Mouse (Mus musculus) adrenal gland, adult 18-20 months (tissue): ENCODE measurements around the gene Fam84b. TPM values are rescaled to one million over a fixed set of nuclear protein-coding genes. Genes with fewer than 3 reads are reported as not detected.

Experiments
- DNase-seq, 2 experiments: peaks; one replicate each; pipeline ENCODE4 v3.0.0; 2021 to 2022; ENCODE audit warnings: low spot score in 2 of 2
- total RNA-seq, 2 experiments: library from RNA; stranded (reverse); gene quantifications; 1 replicate in 1 of 2; 2 replicates in 1 of 2; pipeline ENCODE4 v1.2.3; 2021

The Fam84b gene
- total RNA-seq, 2 experiments from 2014 or later = 10.0 to 13.8 TPM

- no peak for DNase-seq
These were observed 19.9 kb downstream of the Fam84b start for GRCm38 (mm10) chr15:60833476-60834218.

- no peak for DNase-seq
These were observed 21.0 kb downstream of the Fam84b start for GRCm38 (mm10) chr15:60832586-60832985.

GRCm38 (mm10) chr15:60826226-60826625 lies 27.4 kb downstream of the Fam84b start:
- no peak for DNase-seq

- DNase-seq = peak; percentile 92 to 96
These were observed 28.8 kb downstream of the Fam84b start for GRCm38 (mm10) chr15:60824751-60825227.

- DNase-seq = peak; percentile 36 to 37
These were observed 29.5 kb downstream of the Fam84b start for GRCm38 (mm10) chr15:60823870-60824709.

- DNase-seq = no peak
These were observed 30.0 kb downstream of the Fam84b start for GRCm38 (mm10) chr15:60823620-60823869.

- peak; percentile 66 to 71 for DNase-seq
These were observed 30.6 kb downstream of the Fam84b start for GRCm38 (mm10) chr15:60822803-60823619.

- peak in 1 of 2 experiments; percentile 23 for DNase-seq
These were observed 31.3 kb downstream of the Fam84b start for GRCm38 (mm10) chr15:60822101-60822802.

GRCm38 (mm10) chr15:60818500-60818899 lies 35.1 kb downstream of the Fam84b start:
- no peak for DNase-seq

- no peak for DNase-seq
These were observed 37.1 kb downstream of the Fam84b start for GRCm38 (mm10) chr15:60816478-60816877.

- DNase-seq = no peak
These were observed 39.0 kb downstream of the Fam84b start for GRCm38 (mm10) chr15:60814542-60814941.

GRCm38 (mm10) chr15:60793041-60793673 lies 60.4 kb downstream of the Fam84b start:
- no peak for DNase-seq

GRCm38 (mm10) chr15:60789084-60789483 lies 64.5 kb downstream of the Fam84b start:
- DNase-seq = no peak

- DNase-seq = no peak
These were observed 69.8 kb downstream of the Fam84b start for GRCm38 (mm10) chr15:60783761-60784160.

- DNase-seq = no peak
These were observed 74.0 kb downstream of the Fam84b start for GRCm38 (mm10) chr15:60779531-60779973.

- no peak for DNase-seq
These were observed 74.5 kb downstream of the Fam84b start for GRCm38 (mm10) chr15:60779063-60779462.
